Mouse (Mus musculus): ENCODE measurements around the gene Mmrn2.
"Not testable (repeated sequence)": the region's sequence is repeated elsewhere in the genome, so short reads cannot be mapped to it uniquely, and the experiment has no call there.

Mmrn2 gene

DNA sequence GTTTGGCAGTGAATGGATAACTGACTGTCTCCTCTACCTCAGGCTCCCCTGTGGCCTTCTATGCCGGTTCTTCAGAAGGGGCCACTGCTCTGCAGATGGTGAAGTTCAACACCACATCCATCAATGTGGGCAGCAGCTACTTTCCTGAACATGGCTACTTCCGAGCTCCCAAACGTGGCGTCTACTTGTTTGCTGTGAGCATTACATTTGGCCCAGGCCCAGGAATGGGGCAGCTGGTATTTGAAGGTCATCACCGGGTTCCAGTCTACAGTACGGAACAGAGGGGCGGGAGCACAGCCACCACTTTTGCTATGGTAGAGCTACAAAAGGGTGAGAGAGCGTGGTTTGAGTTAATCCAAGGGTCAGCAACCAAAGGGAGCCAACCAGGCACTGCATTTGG is 27.6 kb downstream of the Mmrn2 start:
- no peak for DNase-seq (ENCODE audit: low read depth, low spot score)

DNA sequence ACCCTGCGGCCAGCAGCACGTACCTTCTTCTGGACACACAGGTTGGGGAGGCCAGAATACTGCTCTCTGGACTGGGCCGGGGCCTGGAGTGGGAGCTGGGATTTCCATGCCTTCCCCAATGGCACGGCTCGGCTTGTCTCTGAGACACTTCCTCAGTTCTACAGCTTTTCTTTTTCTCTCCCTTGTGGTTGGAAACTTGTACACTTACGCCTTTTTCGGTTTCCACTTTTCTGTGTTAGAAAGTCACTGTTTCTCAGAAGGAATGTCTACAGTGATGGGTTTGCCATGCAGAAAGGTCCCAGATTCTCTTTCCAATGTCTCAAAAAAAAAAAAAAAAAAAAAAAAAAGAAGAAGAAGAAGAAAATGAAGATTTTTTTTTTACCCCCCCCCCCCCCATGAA is 28.2 kb downstream of the Mmrn2 start:
- DNase-seq (ENCODE audit: low read depth, low spot score), result no peak

DNA sequence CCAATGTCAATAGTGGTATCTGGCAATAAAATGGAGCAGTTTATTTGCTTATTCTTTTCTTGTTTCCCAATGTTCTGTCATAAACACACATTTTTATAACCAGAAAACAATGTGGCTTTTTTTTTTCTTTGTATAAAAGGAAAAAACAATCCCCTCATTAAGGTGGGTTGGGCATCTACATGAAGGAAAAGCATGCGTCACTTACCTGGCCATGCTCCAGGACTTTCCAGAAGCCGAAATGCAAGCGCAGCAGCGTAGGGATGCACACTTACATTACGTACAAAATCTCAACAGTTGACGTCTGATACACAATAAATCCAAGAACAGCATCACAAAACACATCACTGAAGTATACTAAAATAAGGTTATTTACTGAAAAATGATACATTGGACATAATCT is 35.5 kb downstream of the Mmrn2 start:
- DNase-seq (ENCODE audit: low read depth, low spot score), result no peak

DNA sequence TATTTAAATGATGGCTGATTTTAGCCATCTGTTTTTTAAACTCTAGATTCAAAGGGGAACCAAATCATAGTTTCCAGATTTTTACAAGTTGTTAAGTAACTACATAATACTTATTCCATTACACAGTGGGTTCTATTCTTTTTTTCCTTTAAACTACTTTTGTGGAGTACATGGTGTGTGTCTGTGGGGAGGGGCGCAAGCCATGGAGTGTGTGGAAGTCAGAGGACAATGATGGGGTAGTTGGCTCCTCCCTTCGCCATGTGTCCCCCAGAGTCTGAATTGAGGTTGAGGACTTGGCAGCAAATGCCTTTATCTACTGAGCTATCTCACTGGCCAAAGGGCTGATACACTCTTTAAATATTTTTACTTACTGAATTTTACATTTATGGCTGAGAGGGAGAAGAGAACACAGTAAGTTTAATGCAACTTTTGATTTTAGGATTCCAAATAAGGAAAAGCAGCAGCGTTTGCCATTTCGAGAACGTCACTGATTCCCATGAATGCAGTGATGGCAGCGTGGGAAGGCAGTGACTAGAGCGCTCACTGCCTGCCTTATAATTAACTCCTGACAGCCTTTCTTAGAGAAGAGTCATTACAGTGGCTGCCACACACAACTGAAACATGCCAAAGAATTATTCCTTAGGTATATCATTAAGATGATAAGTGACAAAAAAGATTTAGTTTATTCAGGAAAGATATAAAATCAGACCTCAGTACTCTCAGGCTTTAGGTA is 37.1 kb downstream of the Mmrn2 start:
- DNase-seq (ENCODE audit: low read depth, low spot score), result no peak

DNA sequence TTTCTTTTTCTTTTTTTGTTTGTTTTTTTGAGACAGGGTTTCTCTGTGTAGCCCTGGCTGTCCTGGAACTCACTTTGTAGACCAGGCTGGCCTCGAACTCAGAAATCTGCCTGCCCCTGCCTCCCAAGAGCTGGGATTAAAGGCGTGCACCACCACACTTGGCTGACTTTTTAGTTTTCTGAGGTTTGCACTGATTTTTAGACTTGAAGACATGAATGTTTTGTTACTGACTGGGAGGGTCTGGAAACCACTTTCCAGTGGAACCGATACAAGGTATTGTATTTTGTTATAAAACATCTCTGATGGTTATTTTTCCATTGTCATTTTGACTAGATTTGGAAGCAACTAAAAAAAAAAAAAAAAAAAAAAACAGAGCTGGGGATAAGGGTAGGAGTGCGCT is 41.7 kb downstream of the Mmrn2 start:
- DNase-seq (ENCODE audit: low read depth, low spot score), result not testable (repeated sequence)

DNA sequence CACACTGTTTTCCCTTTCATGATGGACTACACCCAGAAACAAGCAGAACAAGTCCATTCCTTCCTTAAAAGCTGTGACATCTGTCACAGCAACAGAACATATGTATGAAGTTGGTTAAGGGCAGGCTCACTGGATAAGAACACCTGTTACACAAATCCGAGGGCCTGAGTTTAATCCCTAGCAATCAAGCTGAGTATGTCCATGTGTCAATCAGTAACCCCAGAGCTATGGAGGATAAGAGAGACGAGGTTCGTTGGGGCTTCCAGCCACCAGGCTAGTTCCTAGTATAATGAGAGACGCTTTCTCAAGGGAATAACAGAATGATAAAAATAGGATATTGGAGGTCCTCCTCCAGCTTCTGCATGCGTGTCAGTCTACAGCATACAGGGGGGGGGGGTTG is 42.2 kb downstream of the Mmrn2 start:
- DNase-seq (ENCODE audit: low read depth, low spot score), result no peak

DNA sequence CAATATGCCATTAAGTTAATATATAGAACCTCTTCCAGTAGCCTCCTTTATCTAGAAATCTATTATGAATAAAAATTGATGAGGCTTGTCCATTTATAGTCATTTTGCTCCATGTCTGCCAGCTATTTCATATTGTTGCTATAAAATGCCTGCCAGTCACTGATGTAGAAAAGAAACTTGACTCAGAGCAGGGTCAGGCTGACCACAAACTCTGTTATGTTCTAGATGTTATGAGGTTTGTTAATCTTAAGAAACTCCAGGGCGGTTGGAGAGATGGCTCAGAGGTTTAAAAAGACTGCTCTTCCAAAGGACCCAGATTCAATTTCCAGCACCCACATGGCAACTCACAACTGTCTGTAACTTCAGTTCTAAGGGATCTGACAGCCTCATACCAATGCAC is 45.8 kb downstream of the Mmrn2 start:
- DNase-seq (ENCODE audit: low read depth, low spot score), result no peak

DNA sequence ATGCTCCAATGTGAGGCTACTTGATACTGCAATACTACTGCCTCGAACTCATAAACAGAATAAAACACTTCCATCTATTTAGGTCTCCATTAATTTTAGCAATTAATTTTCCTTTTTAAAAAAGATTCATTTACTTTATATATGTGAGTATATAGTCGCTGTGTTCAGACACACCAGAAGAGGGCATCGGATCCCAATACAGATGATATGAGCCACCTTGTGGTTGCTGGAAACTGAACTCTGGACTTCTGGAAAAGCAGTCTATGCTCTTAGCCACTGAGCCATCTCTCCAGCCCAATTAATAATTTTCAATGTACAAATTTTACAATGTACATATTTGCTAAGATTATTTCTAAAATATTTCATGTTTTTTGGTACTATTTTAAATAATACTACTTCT is 53.0 kb downstream of the Mmrn2 start:
- no peak for DNase-seq (ENCODE audit: low read depth, low spot score)

DNA sequence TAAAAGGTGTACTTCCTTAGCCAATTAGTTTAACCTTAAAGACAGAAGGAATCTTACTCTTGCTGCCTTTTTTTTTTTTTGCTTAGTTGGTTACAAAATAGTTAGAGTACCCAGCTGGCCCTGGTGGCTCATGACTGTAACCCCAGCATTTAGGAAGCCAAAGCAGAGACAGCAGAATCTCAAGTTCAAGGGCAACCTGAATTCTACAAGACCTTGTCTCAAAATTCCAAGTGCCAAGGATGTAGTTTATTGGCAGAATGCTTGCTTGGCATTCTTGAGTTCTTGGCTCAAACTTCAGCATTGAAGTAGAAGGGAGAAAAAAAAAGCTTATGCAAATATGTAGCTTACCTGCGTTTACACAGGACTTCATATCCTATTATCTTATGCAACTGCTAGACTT is 53.8 kb downstream of the Mmrn2 start:
- DNase-seq (ENCODE audit: low read depth, low spot score), result no peak

DNA sequence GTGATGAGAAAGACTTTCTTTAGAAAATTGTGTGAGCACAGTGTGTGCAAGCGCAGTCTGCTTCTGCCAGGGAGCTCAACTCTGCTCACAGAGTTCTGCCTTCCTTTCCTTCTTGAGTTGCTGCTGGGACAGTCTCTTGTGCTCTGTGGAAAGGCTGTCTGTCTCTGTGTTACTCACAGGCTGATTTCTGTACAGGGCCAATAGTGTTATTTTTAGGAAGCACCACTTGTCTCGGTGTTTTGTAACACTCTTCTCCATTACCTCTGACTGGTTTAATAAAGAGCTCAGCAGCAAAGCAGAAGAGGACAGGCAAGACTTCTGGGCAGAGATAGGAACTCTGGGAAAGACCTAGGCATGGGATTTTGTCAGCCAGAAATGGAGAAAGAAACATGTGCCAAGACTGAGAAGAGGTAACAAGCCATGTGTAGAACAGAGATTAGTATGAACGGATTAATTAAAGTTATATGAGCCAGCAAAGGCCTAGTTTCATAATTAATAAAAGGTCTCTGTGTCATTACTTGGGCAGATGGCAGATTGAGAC is 65.3 kb downstream of the Mmrn2 start:
- DNase-seq (ENCODE audit: low read depth, low spot score), result no peak

DNA sequence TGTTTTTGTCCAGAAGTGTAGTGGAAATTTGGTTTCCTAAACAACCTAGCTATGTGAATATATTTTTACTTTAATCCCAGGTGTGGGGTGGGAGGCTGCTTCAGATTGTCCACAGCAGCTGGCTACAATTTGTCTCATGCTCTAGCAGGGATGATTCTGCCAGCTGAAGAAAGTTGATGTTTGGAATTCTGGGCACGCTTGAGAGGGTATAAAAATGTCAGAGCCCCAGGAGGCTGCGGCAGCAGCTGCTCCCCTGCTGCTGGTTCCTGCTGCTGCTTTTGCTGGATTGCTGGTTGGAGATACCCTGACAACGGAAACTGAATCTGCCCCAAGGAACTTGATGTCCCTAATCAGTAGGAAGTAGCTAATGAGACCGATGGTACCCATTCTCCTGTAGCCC is 67.3 kb downstream of the Mmrn2 start:
- DNase-seq (ENCODE audit: low read depth, low spot score), result no peak

DNA sequence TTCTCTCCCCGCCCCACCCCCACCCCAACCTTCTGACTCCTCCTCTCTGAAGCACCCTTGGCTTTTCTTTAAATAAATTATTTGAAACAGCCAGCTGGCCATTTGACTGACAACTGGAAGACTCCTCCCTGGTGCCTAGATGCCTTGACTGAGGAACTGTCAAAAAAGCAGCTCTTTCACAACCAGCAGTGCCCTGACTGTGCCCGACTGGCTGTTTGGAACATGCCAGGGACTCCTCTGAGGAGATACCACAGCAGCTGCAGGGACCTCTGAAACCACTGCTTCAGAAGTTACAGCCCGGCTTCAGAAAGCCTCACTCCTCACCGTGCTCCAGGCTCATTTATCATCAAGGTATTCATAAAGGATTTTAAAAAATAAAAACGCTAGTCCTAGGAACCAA is 69.1 kb downstream of the Mmrn2 start:
- no peak for DNase-seq (ENCODE audit: low read depth, low spot score)

DNA sequence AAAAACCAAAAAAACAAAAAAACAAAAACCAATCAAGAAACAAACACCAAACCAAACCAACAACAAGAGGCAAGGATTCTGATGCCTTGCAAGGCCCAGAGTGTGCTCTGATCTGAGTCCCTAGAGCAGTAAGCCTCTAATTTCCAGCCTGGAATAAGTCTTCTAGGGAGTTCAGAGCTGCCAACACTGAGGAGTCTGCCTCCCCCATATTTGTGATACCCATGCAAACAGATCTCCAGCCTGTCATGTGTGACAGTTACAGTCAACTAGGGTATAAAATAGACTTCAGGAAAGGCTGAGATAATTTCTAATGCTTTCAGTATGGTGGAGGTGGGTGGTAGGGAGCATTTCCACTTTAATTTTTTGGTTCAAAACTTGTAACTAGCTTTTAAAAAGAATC is 69.7 kb downstream of the Mmrn2 start:
- no peak for DNase-seq (ENCODE audit: low read depth, low spot score)

DNA sequence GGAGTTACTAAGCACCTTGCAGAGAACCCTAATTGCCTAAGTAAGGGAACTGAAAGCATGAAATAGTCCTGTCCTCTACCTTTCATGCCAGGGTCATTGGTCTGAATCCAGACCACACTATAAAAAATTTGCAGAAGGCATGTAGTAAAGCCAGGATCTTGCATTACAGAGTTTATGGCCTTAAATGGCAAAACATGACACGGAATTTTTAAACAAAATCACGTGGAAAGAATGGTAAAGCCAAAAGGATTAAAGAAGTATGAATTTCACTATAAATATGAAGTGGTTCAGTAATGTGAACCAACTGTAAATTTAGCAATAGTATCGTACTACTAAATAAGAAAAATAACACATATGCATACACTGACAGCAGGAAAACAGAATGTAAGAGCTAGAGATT is 70.1 kb downstream of the Mmrn2 start:
- DNase-seq (ENCODE audit: low read depth, low spot score), result no peak

DNA sequence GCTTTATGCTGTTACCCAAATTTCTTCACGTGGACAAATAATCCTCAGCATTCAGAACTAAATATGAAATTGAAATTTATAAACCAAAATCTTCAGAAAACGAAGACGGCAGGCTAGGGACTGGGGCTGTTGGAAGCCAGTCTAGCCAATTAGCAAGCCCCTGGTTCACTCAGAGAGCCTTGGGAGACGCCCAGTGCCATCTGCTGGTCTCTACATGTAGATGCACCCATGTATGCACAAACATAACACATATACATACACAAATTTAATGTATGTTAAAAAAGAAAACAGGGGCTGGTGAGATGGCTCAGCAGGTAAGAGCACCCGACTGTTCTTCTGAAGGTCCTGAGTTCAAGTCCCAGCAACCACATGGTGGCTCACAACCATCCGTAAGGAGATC is 71.4 kb downstream of the Mmrn2 start:
- DNase-seq (ENCODE audit: low read depth, low spot score), result peak; percentile 69

DNA sequence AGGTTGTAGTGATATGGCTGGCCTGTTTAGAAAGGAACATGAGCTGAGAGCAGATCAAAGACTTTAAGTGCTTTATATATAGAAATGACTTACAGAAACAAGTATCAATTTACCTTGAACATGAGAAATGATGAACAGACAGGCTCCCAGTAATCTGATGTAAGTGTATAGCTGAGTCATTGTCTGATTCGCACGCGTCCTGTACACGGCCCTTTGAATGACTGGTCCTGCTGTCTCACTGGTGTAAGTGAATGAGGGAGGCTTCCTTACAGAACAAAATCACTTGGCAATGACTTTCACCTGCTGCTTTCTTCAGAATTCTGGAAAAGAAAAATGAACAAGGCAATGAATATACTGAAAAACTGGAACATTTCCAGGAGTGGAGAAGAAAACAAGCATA is 72.4 kb downstream of the Mmrn2 start:
- no peak for DNase-seq (ENCODE audit: low read depth, low spot score)

DNA sequence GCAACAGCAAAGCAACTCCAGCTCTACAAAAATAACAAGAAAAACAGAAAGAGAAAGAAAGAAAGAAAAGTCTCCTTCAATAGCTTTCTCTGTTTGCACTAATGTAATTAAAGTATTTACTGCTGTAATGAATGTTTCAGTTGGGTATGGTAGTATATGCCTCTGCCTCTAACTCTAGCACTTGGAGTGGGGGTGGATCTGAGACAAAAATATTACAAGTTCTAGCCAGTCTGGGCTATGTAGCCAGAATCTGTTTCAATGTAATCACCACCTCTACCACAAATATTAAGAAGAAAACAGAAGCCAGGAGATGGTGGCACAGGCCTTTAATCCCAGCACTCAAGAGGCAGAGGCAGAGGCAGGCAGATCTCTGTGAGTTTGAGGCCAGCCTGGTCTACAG is 73.1 kb downstream of the Mmrn2 start:
- DNase-seq (ENCODE audit: low read depth, low spot score), result no peak

DNA sequence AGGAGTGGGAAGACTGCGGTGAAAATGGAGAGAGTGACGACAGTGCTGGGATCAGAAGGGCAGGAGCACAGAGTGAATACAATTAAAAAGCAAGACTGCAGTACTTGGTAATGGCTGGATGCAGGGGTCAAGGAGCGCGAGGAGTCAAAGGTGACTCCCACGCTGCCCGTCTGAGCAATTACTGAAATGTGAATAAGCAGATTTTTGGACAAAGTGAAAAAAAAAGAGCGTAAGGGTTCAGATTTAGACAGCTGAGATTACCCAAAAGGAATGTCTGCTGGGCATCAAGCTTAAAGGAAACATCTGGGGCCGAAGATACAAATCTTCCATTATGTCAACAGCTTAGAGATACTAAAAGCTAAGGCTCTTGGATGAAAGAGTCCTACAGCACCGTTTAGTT is 74.5 kb downstream of the Mmrn2 start:
- no peak for DNase-seq (ENCODE audit: low read depth, low spot score)

DNA sequence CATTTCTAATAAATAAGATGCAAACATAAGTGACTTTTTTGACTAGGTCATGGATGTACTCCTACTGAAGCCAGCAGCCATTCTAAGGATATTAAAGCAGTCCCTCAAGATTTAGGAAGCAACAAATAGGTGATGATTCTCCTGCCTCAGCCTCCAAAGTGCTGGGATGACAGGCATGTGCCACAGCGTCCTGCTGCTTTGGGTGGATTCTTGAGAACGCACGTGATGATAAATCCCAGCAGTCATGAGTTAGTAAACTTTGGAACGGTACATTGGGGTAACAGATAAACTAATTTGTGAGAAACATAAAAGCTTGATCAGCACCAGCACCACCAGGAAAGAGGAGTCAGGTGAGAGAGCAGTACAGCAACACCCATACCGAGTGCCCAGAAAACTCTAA is 75.2 kb downstream of the Mmrn2 start:
- DNase-seq (ENCODE audit: low read depth, low spot score), result no peak

DNA sequence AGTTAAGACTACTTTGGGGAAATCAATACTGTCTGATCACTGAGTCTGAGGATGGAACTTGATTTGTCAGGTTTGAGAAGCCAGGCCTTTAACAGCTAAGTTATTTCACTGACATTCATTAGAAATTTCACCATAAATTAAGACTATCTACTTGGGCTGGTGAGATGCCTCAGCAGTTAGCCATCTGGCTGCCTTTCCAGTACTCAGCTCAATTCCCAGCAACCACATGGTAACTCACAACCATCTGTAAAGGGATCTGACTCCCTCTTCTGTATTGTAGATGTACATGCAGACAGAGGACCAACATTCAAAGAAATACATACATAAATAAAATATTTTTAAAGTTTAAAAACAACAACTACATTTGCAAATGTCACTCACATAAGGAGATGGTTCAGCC is 76.6 kb downstream of the Mmrn2 start:
- no peak for DNase-seq (ENCODE audit: low read depth, low spot score)

DNA sequence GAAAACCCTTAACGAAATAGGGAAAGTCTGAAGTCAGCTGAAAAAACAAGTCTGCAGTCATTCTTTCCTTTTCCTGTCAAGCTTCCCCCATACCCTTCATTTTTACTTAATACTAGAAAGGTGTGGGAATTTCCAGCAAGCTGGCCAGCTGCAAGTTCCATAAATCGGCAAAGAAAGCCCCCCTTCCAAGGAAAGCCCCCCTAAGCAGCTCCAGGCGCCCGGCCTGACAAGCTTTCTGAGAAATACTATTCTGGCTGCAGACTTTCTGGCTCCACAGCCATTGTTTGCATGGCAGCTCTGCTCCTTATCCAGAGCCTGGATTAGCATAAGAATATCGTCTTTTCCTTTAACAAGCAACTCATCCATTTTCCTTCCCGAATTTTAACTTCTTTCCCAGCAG is 78.4 kb downstream of the Mmrn2 start:
- peak; percentile 32 for DNase-seq (ENCODE audit: low read depth, low spot score)
